Mouse (Mus musculus) mouse embryonic stem cell (cell line): ENCODE measurements around the gene Rpl7a.

Experiments
- in situ Hi-C, 2 experiments: fragments of 300-500 bp; cut with MboI; formaldehyde crosslinking; loops; 1 replicate in 1 of 2; 3 replicates in 1 of 2; pipeline ENCODE4 v1.14.3; 2019 to 2020; ENCODE audit warnings: low sequenced_read_pairs in 2 of 2, low pct_unique_long_range_greater_than_20kb in 1 of 2, mixed read lengths in 1 of 2; ENCODE audit not compliant: unreplicated experiment in 1 of 2

The Rpl7a gene

GRCm38 (mm10) chr2:26912253-26912770 is 1.7 kb downstream of the Rpl7a start:
- in situ Hi-C loops = no loop called here

- in situ Hi-C loops = no loop called here
These were observed 3.0 kb downstream of the Rpl7a start for GRCm38 (mm10) chr2:26913416-26914147.

- in situ Hi-C loops = no loop called here
These were observed 3.8 kb downstream of the Rpl7a start for GRCm38 (mm10) chr2:26914148-26914941.

GRCm38 (mm10) chr2:26915927-26916728 is 5.6 kb downstream of the Rpl7a start, which contains the start of the genes Surf2 and Surf1:
TSS of gene Surf2 (plus strand) at chr2:26916367.
TSS of gene Surf1 (minus strand) at chr2:26916530.
- in situ Hi-C loops = no loop called here

- in situ Hi-C loops = no loop called here
These were observed 6.2 kb downstream of the Rpl7a start for GRCm38 (mm10) chr2:26916738-26917137.

GRCm38 (mm10) chr2:26919684-26920083 is 9.1 kb downstream of the Rpl7a start:
- in situ Hi-C loops = no loop called here

- in situ Hi-C loops = no loop called here
These were observed 9.8 kb downstream of the Rpl7a start for GRCm38 (mm10) chr2:26920190-26920855.

GRCm38 (mm10) chr2:26921784-26922183 is 11.2 kb downstream of the Rpl7a start:
- in situ Hi-C loops = no loop called here

- in situ Hi-C loops = no loop called here
These were observed 17.3 kb downstream of the Rpl7a start for GRCm38 (mm10) chr2:26927745-26928476.

GRCm38 (mm10) chr2:26930390-26930789 is 19.8 kb downstream of the Rpl7a start:
- in situ Hi-C loops = no loop called here

- in situ Hi-C loops = no loop called here
These were observed 22.1 kb downstream of the Rpl7a start for GRCm38 (mm10) chr2:26932473-26933303.

GRCm38 (mm10) chr2:26933304-26934055 is 22.9 kb downstream of the Rpl7a start, which contains the start of the genes Surf4 and Stkld1:
TSS of gene Surf4 (minus strand) at chr2:26933928.
TSS of gene Stkld1 (plus strand) at chr2:26934047.
- in situ Hi-C loops = no loop called here

- in situ Hi-C loops = no loop called here
These were observed 24.7 kb downstream of the Rpl7a start for GRCm38 (mm10) chr2:26935286-26935685.

GRCm38 (mm10) chr2:26936425-26936824 is 25.9 kb downstream of the Rpl7a start:
- in situ Hi-C loops = no loop called here

GRCm38 (mm10) chr2:26941539-26941938 is 31.0 kb downstream of the Rpl7a start:
- in situ Hi-C loops = no loop called here

- in situ Hi-C loops = no loop called here
These were observed 32.7 kb downstream of the Rpl7a start for GRCm38 (mm10) chr2:26943253-26943652.
